Mouse (Mus musculus) adrenal gland, postnatal 14 days (tissue): ENCODE measurements around the gene Ulk2. TPM values are rescaled to one million over a fixed set of nuclear protein-coding genes. Genes with fewer than 3 reads are reported as not detected.

ENCODE experiments used
- DNase-seq: peaks from one replicate; pipeline ENCODE4 v3.0.0; 2021; ENCODE audit warnings: mixed read lengths
- total RNA-seq: library from RNA; stranded (reverse); gene quantifications from 2 replicates; pipeline ENCODE4 v1.2.3, GENCODE M21; 2021

The Ulk2 gene
- total RNA-seq, 1 experiment from 2014 or later = 40.8 TPM

DNA sequence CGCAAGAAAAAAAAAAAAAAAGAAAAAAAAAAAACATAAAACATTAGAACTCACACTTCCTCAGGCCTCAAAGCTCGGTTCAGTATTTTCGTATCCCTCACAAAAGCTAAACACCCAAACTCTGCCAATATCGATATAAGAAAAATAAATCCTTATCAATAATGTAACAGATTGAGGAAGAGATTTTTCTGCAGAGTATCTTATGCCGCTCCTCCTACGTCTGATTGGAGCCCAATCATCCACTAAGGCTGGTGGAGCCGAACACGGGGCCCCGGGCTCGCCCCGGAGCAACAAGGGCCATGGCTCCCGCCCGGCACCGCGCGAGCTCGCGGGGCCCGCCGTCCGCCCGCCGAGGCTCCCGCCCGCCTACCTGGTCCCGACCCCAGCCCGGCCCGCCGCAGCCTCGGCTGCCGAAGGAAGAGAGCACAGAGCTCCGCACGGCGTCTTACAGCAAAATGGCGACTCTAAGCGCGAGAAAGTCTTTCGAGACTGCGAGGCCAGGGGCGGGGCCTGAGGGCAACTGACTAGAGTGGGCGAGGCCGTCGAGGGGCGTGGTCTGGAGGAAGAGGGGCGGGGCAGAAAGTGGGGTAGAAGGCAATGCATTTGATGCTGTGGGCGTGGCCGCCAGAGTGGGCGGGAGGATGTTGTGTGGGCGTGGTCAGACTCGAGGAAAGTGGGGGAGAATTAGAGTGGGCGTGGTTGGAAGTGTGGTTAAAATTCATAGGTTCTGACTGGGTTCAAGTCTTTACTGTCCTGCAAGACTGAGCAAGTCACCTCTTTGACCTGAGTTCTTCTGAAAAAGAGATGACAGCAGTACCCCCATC lies 93.1 kb downstream of the Ulk2 start, which contains the start of gene Prpsap2:
Gene Prpsap2, minus strand, starts transcription at position 505 of the 824 bp plus-strand sequence.
- DNase-seq = peak; percentile 100

DNA sequence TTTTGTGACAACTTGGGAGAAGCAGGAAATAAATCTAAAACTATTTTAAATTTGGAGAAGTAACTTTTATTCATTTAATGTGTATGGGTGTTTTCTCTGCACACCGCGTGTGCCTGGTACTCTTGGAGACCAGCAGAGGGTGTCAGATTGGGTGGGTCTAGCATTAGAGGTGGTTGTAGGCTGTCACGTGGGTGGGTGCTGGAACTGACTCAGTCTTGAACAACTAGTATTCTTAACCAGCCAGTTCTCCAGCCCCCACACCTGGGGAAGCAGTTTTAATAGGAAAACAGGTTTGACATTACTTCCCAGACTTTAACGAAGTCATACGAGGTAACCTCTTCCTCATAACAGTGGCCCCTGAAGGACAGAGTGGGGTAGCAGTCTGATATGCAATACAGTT lies 94.4 kb downstream of the Ulk2 start:
- peak; percentile 21 for DNase-seq

GRCm38 (mm10) chr11:61757151-61757550 lies 97.7 kb downstream of the Ulk2 start:
- DNase-seq = no peak

DNA sequence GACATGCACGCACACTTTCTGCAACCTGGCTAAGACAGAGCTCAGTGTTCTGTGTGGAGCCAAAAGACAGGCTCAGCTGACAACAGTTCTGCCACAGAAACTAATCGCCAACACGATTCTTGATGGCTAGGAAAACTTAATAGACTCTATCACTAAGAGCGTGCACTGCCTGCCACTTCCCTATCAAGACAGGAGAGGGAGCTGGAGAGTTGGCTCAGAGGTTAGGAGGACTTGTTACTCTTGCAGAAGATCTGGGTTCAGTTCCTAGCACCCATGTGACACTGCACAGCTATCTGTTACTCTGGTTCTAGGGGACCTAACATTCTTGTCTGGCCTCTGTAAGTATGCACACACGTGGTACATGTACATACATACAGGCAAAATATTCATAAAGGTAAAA lies 103.3 kb downstream of the Ulk2 start:
- peak; percentile 32 for DNase-seq

- DNase-seq = no peak
These were observed 107.7 kb downstream of the Ulk2 start for GRCm38 (mm10) chr11:61747161-61747560.

DNA sequence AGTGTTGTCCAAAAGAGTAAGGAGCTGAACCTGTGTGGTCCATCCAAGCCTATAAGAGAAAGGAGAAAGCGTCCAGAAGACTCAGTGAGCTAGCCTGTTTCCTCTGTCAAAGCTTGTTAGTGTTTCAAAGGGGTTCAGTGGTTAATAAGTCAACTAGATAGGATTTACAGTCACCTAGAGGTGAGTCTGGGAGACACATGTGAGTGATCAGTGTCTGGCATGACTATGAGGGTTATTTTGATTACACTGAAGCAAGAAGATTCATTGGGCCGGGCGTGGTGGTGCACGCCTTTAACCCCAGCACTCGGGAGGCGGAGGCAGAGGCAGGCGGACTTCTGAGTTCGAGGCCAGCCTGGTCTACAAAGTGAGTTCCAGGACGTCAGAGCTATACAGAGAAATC lies 109.1 kb downstream of the Ulk2 start:
- no peak for DNase-seq

DNA sequence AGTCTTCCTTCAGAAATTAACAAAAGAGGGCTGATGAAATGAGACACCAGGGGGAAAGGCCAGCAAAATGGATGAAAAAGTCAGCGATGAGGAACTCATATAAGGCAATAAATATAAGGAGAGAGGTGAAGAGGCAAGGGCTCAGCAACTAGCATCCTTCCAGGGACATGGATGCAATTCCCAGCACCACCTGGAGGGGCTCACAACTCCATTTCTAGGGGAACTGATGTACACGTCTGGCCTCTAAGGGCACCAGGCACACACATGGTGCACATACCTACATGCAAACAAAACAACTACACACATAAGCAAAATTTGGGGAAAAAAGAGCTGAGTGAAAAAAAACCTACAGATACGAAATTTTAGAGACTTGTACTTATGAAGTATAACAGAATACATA lies 110.4 kb downstream of the Ulk2 start:
- no peak for DNase-seq

DNA sequence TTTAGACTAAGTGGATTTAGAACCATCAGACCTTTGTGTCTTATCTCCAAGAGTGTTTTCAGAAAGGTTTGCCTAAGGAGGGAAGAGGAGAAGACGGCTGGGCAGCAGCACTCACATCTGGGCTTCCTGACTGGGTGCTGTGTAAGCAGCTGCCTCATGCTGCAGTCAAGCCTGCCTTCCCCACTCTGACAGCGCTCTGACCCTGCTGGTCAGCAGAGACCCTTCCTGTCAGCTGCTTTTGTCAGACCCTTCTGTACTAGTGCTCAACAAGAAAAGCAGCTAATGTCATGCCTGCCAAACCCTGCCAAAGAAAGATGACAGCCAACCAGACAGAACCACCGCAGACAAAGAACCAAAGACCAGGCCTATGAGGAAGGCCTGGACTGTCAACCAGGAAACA lies 111.1 kb downstream of the Ulk2 start:
- no peak for DNase-seq

- no peak for DNase-seq
These were observed 114.4 kb downstream of the Ulk2 start for GRCm38 (mm10) chr11:61740500-61740899.

- DNase-seq = no peak
These were observed 117.6 kb downstream of the Ulk2 start for GRCm38 (mm10) chr11:61737290-61737689.

DNA sequence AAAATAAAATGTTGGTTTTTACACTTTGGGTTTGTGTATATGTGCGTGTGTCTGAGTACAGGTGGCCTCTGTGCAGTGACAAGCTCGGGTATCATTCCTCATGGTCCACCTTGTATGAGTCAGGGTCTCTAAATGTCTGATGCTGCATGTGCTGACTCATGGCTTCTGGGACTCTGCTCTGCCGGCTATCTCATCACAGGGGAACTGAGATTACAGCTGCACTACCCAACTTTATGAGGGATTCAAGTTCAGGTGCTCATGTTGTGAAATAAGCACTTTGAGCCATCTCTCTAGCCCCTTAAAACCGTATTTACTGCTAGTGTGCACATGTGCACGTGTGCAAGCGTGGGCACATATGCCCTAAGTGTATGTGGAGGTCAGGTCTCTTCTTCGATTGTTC lies 122.2 kb downstream of the Ulk2 start:
- no peak for DNase-seq

DNA sequence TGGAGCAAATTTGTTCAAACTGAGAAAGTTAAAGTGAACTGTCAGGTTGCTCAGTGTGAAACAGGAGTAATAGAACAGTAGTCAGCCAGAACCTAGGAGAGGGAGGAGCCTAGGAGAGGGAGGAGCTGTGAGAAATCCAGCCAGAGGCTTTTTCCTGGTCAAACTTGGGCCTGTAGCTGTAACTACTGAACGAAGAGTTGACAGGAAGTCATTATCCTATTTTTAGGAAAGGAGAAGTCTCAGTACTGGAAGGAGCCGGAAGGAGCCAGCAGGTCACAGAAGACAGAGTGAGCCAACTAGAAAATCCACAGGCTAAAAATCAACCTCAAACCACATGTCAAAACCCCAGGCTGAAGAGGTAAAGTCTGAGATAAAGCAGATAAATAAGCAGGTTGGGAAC lies 126.8 kb downstream of the Ulk2 start:
- no peak for DNase-seq

Other genes starting within 250 kb of the Ulk2 start
- 12.3 and 27.0 TPM in 2 replicates for gene Grap, start 201.8 kb downstream of the Ulk2 start, total RNA-seq
- 0.85 and 1.1 TPM in 2 replicates for gene Fam83g, start 171.0 kb downstream of the Ulk2 start, total RNA-seq
- not detected in 2 replicates for gene Slc5a10, start 134.2 kb downstream of the Ulk2 start, total RNA-seq
- gene Prpsap2, start 93.0 kb downstream of the Ulk2 start, total RNA-seq = 25.9 and 27.9 TPM in 2 replicates
- gene Akap10, start 75.2 kb upstream of the Ulk2 start, total RNA-seq = 23.7 and 27.1 TPM in 2 replicates
- gene Specc1, start 101.7 kb upstream of the Ulk2 start, total RNA-seq = 17.1 and 19.6 TPM in 2 replicates